1 mouse cellular context compared by ENCODE assay signal in the genomic region with DNA sequence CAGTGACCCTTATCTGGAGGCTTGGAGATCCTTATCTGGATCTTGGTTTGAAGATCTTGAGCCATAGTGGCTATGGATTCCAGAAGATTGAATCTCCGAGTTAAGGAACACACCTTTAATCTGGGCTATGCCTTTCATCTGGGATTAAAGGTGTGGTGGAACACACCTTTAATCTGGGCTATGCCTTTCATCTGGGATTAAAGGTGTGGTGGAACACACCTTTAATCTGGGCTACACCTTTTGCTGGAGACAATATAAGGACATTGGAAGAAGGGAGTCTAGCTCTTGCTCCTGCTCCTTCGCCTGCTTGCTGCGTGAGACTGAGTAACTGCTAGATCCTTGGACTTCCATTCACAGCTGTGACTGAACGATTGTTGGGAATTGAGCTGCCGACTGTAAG. TPM values are rescaled to one million over a fixed set of nuclear protein-coding genes. Genes with fewer than 3 reads are reported as not detected.
"Had no signal": no experiment of that assay in that cellular context is flagged by ENCODE, and none has a peak within 500 bp of the region (broad histone marks: within the 10 kb centered on the region; RNA-seq: fewer than 3 reads in every experiment).

A gene (plus strand): TSS at position 301 of the 400 bp plus-strand sequence.

RNA-seq across cellular contexts. Expression of the gene that starts here (rescaled TPM):
- total RNA-seq: neutrophil, adult 5-6 weeks had no signal
